Mouse (Mus musculus): ENCODE measurements around the gene Rhot1. TPM values are rescaled to one million over a fixed set of nuclear protein-coding genes. Genes with fewer than 3 reads are reported as not detected.

Rhot1 gene
- polyA plus RNA-seq, 1 experiment, result 59.2 TPM

DNA sequence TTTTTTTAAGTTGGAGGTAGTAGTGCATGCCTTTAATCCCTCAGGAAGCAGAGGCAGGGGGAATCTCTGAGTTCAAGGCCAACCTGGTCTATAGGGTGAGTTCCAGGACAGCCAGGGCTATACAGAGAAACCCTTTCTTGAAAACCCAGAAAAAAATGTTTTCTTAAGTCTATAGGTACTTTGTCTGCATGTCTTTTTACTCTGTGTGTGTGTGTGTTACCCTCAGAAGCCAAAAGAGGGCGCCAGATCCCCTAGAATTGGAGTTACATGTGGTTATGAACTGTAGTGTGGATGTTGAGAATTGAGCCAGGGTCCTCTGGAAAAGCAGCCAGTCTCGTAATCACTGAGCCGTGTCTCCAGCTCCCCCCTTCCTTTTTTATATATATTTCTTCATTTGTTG is 66.2 kb downstream of the Rhot1 start:
- no peak overlapping the region for H3K4me3 ChIP-seq (replicated peaks; ENCODE audit: insufficient read depth, low read depth, low read length)
- WGBS, result 64% methylated on average over 3 of the region's 3 CpGs
- TF ChIP-seq POLR2A (IDR thresholded peaks at IDR 0.05; ENCODE audit: borderline replicate concordance, insufficient read depth, low read length) (no peak), CTCF (IDR thresholded peaks at IDR 0.05; ENCODE audit: borderline replicate concordance, insufficient read depth, low read depth, low read length) (no peak)
- no peaks in the 10 kb centered on the region for H3K4me1 ChIP-seq (ENCODE audit: control insufficient read depth, insufficient read depth, low read length)
- H3K27ac ChIP-seq (ENCODE audit: insufficient read depth, low read length), result no peak overlapping the region
- H3K27me3 ChIP-seq (ENCODE audit: control insufficient read depth, insufficient read depth, low read length), result no peaks in the 10 kb centered on the region
- no peak for DNase-seq

DNA sequence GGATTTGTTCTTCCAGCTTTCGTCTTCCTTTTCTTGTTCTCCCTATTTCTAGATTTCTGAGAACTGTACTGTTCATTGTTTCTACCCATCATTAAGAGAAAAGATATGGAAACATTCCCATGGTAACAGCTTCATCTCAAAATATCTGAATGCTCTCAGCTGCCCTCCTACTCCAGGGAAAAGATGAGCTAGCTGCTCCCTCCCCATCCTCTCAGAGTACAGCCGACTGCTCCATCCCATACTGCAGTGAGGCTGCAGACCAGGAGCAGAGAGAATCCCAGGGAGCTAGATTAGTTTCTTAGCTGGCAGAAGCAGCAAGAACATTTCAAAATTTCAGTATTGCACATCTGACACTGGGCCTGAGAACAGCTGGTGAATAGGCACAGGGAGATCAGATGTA is 69.2 kb downstream of the Rhot1 start:
- H3K4me3 ChIP-seq (replicated peaks; ENCODE audit: insufficient read depth, low read depth, low read length), result no peak overlapping the region
- H3K27me3 ChIP-seq (ENCODE audit: control insufficient read depth, insufficient read depth, low read length), result no peaks in the 10 kb centered on the region
- DNase-seq, result no peak
- TF ChIP-seq CTCF (IDR thresholded peaks at IDR 0.05; ENCODE audit: borderline replicate concordance, insufficient read depth, low read depth, low read length) (no peak), POLR2A (IDR thresholded peaks at IDR 0.05; ENCODE audit: borderline replicate concordance, insufficient read depth, low read length) (no peak)
- 55% methylated on average over 2 of the region's 2 CpGs for WGBS
- no peaks in the 10 kb centered on the region for H3K4me1 ChIP-seq (ENCODE audit: control insufficient read depth, insufficient read depth, low read length)
- H3K27ac ChIP-seq (ENCODE audit: insufficient read depth, low read length), result no peak overlapping the region

DNA sequence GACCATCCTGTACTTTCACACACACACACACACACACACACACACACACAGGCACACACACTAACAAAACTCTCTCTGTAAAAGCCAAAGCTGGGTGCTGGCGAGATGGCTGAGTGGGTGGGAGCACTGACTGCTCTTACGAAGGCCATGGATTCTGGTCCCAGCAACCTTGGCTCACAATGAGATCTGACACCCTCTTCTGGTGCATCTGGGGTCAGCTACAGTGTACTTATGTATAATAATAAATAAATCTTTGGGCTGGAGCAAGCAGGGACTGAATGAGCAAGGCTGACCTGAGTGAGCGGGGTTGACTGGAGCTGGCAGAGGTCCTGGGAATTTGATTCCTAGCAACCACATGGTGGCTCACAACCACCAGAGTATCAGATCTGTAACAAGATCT is 75.0 kb downstream of the Rhot1 start:
- Histone ChIP-seq H3K27me3 (ENCODE audit: control insufficient read depth, insufficient read depth, low read length) (no peaks in the 10 kb centered on the region), H3K27ac (ENCODE audit: insufficient read depth, low read length) (no peak overlapping the region), H3K4me3 (replicated peaks; ENCODE audit: insufficient read depth, low read depth, low read length) (no peak overlapping the region), H3K4me1 (ENCODE audit: control insufficient read depth, insufficient read depth, low read length) (no peaks in the 10 kb centered on the region)
- WGBS, result 60% methylated on average over 3 of the region's 3 CpGs
- TF ChIP-seq POLR2A (IDR thresholded peaks at IDR 0.05; ENCODE audit: borderline replicate concordance, insufficient read depth, low read length), result no peak
- no peak for TF ChIP-seq CTCF (IDR thresholded peaks at IDR 0.05; ENCODE audit: borderline replicate concordance, insufficient read depth, low read depth, low read length)
- DNase-seq, result no peak

DNA sequence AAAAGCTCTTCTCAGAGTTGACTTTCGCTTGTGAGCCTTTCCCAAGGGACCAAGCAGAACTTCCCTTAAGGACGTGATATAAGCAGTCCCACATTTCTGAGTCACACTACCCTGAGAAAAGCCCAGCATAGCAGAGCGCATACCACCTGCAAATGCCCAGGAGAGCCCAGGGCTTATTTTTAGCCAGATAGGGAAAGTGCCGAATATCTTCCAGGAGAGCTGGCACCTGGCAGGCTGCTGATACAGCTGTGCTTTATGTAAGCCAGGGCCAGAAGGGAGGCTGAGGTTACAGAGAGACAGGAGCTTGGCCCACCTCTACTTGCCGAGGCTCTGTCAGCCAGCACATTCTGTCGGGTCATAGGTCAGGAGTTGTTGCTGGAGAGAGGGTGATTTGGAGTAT is 75.8 kb downstream of the Rhot1 start:
- DNase-seq, result no peak
- Histone ChIP-seq H3K4me1 (ENCODE audit: control insufficient read depth, insufficient read depth, low read length) (no peaks in the 10 kb centered on the region), H3K27me3 (ENCODE audit: control insufficient read depth, insufficient read depth, low read length) (no peaks in the 10 kb centered on the region), H3K4me3 (replicated peaks; ENCODE audit: insufficient read depth, low read depth, low read length) (no peak overlapping the region), H3K27ac (ENCODE audit: insufficient read depth, low read length) (no peak overlapping the region)
- TF ChIP-seq CTCF (IDR thresholded peaks at IDR 0.05; ENCODE audit: borderline replicate concordance, insufficient read depth, low read depth, low read length) (no peak), POLR2A (IDR thresholded peaks at IDR 0.05; ENCODE audit: borderline replicate concordance, insufficient read depth, low read length) (no peak)
- 44% methylated on average over 6 of the region's 6 CpGs for WGBS

DNA sequence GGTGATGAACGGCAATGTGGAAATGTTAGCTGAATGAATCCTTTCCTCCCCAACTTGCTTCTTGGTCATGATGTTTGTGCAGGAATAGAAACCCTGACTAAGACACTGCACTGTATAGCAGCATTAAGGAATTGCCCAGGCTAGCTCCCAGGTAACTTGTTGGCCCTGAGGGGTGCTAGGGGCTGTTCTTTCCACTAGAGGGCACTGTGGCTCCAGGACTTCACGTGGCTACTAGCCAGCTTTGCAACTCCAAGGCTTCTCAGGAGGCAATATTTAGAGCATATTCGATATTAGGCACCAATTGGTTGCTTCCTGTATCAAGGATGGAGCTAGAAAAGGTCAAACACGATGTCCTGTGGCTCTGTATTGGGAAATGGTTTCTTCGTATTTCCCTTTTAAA is 78.3 kb downstream of the Rhot1 start:
- TF ChIP-seq CTCF (IDR thresholded peaks at IDR 0.05; ENCODE audit: borderline replicate concordance, insufficient read depth, low read depth, low read length) (peak; percentile 84), POLR2A (IDR thresholded peaks at IDR 0.05; ENCODE audit: borderline replicate concordance, insufficient read depth, low read length) (no peak)

DNA sequence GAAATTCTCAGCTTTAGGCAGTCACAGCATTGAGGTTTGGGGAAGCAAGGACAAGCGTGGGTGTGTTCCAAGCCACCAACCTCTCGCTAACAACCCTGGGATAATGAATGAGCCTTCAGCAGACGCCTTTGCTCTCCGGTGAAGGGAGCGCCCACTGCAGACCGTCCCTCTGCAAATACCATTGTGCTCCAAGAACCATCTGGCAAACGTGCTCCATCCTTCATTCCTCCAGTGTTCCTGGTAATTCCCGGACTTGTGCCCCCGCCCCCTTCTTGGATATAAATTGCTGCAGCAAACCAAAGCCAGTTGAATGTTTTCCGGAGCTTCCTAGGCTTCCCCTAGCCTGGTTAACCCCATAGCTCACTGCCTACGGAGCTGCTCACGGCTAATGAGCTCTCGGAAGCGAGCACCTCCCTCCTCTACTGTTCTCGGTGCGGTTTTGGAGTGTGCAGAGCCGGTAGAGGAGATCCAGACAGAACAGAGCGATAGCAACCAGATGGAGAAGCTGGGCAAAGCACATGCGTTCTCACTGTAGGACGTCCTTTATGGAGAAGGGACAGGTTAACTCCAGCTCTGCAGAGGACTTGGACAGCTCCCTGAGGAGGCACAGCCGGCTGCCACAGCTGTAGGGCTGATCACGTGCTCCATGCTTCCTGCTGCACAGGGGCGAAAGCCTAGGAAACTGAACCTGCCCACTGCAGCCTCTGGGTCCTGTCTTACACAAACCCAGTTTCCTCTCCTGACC is 81.1 kb downstream of the Rhot1 start:
- Histone ChIP-seq H3K27ac (ENCODE audit: insufficient read depth, low read length) (no peak overlapping the region), H3K4me3 (replicated peaks; ENCODE audit: insufficient read depth, low read depth, low read length) (peak overlapping the region; percentile 43), H3K4me1 (ENCODE audit: control insufficient read depth, insufficient read depth, low read length) (peaks cover 4% of the 10 kb centered on the region; the same call in 1 of the 2 replicates), H3K27me3 (ENCODE audit: control insufficient read depth, insufficient read depth, low read length) (no peaks in the 10 kb centered on the region)
- peak; percentile 26 to 39 for DNase-seq
- under 1% methylated on average over 23 of the region's 23 CpGs for WGBS
- TF ChIP-seq CTCF (IDR thresholded peaks at IDR 0.05; ENCODE audit: borderline replicate concordance, insufficient read depth, low read depth, low read length), result no peak
- no peak for TF ChIP-seq POLR2A (IDR thresholded peaks at IDR 0.05; ENCODE audit: borderline replicate concordance, insufficient read depth, low read length)

More for the DNA sequence above, 78.3 kb downstream of the Rhot1 start:
- Histone ChIP-seq H3K27me3 (ENCODE audit: control insufficient read depth, insufficient read depth, low read length) (no peaks in the 10 kb centered on the region), H3K4me3 (replicated peaks; ENCODE audit: insufficient read depth, low read depth, low read length) (no peak overlapping the region), H3K27ac (ENCODE audit: insufficient read depth, low read length) (no peak overlapping the region), H3K4me1 (ENCODE audit: control insufficient read depth, insufficient read depth, low read length) (peaks cover 4% of the 10 kb centered on the region; the same call in 1 of the 2 replicates)
- 12% methylated on average over 5 of the region's 5 CpGs for WGBS
- DNase-seq, result peak; percentile 64 to 78

DNA sequence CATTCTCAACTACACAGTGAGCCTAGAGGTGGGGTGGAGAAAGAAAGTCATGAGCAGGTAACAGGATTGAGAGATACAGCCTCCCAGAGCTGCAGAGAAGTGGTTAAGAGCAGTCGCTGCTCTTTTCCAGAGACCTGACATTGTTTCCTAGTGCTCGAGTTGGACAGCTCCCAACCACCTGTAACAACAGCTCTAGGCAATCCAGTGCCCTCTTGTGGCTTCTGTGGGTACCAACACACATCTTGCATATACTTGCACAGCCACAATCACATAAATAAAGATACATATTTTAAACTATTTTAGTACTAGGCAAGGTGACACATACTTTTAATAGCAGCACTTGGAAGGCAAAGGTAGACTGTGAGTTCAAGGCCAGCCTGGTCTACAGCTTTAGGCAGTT is 82.2 kb downstream of the Rhot1 start:
- no peak for DNase-seq
- H3K4me1 ChIP-seq (ENCODE audit: control insufficient read depth, insufficient read depth, low read length), result peaks cover 4% of the 10 kb centered on the region; the same call in 1 of the 2 replicates
- 81% methylated on average over 2 of the region's 2 CpGs for WGBS
- no peak for TF ChIP-seq POLR2A (IDR thresholded peaks at IDR 0.05; ENCODE audit: borderline replicate concordance, insufficient read depth, low read length)
- TF ChIP-seq CTCF (IDR thresholded peaks at IDR 0.05; ENCODE audit: borderline replicate concordance, insufficient read depth, low read depth, low read length), result no peak
- H3K4me3 ChIP-seq (replicated peaks; ENCODE audit: insufficient read depth, low read depth, low read length), result no peak overlapping the region
- no peak overlapping the region for H3K27ac ChIP-seq (ENCODE audit: insufficient read depth, low read length)
- H3K27me3 ChIP-seq (ENCODE audit: control insufficient read depth, insufficient read depth, low read length), result no peaks in the 10 kb centered on the region

DNA sequence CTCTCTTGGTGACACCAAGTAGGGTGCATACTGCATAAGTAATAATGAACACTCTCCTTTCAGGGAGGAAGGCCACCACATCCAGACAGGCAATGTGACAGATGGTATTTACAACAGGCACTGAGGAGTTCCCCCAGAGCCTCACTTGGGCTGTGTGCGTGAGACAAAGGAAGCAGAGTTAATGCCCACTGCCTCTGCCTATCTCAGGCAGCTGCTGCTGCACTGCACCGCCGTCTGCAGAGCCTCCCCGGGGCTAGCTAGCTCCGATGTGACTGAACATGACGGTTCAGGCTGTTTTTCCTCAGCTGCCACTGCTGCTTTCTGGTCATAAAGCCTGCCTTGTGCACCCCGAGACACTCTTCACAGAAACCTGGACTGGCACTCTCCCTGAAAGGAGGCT is 83.6 kb downstream of the Rhot1 start:
- H3K4me1 ChIP-seq (ENCODE audit: control insufficient read depth, insufficient read depth, low read length), result peaks cover 4% of the 10 kb centered on the region; the same call in 1 of the 2 replicates
- no peak for DNase-seq
- no peaks in the 10 kb centered on the region for H3K27me3 ChIP-seq (ENCODE audit: control insufficient read depth, insufficient read depth, low read length)
- no peak for TF ChIP-seq CTCF (IDR thresholded peaks at IDR 0.05; ENCODE audit: borderline replicate concordance, insufficient read depth, low read depth, low read length)
- no peak for TF ChIP-seq POLR2A (IDR thresholded peaks at IDR 0.05; ENCODE audit: borderline replicate concordance, insufficient read depth, low read length)
- H3K27ac ChIP-seq (ENCODE audit: insufficient read depth, low read length), result no peak overlapping the region
- WGBS, result 48% methylated on average over 7 of the region's 7 CpGs
- no peak overlapping the region for H3K4me3 ChIP-seq (replicated peaks; ENCODE audit: insufficient read depth, low read depth, low read length)
